Mouse (Mus musculus) cerebellum, postnatal 4 days (tissue): Measurements from ENCODE around the gene Pard3.

Source experiments
- DNase-seq, 2 experiments: peaks; one replicate each; pipeline ENCODE4 v3.0.0; 2022; ENCODE audit warnings: low spot score in 2 of 2, mixed read lengths in 1 of 2

Gene Pard3

DNA sequence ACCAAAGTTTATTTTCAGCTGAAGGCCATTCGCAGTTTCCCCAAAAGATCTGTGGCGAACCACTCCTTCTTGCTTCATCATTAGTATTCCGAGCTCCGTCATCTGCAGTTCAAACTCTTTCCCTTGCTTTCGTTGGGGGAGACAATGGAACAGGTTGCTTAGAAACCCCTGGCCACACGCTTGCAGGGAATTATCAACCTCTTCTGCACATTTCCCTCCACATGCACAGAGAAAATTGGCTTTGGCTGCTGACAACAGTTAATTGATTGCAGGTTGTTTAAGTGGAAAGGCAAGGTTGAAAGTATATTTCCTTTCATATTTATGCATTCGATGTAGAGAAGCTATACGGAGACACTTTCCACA, 166.5 kb downstream of the Pard3 start:
- DNase-seq: no peak

DNA sequence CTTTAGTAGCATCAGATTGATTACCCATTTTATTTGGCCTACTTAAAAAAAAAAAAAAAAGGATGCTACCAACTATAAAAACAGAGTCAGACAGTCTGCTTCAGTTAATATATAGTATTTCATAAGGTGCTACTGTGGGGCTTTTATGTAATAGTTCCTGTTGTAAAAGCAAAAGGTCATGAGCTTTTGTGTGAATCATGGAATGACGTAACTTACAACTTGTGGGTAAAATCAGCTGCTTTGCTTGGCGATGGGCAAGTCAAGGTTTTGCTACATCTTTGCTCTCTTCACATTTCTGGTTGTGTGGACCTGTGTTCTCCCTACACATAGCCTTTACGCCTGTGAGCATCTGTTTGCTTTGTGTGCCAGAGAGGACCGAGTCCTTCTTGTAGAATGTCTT, 179.7 kb downstream of the Pard3 start:
- DNase-seq: no peak

DNA sequence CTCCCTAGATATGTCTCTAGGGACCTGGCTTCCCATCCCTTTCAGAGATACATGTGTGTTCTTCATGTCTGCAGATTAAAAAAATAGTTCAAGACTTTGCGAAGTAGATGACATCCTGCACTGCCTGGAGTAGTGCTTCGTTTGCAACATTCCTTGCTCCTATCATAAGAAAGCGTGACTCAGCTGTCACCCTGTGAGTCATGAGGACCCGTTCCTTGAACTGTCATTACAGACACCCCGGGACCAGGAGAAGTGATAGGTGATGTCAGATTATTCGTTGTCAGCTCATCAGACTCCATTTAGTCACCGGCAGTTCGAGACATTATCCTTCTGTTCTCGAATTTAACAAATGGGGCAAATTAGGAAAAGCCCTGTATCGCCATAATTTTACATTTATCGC, 180.1 kb downstream of the Pard3 start:
- no peak for DNase-seq

DNA sequence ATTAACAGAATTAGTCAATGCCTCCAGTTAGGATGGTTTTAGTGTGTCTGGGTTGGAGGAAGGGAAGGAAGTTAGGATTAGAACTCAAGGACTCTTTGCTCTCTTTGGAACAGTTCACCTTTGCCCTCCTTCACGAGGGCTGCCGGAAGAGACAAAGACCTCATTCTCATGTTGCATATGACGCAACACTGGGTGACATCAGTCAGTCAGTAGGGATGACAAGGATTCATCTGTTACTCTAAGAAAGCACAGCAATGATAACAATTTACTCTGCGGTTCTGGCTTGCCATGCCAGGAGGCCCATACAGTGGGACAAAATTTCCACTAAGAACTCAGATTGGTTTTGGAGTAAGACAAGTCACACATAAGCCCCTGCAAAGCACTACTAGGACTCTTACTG, 187.1 kb downstream of the Pard3 start:
- no peak for DNase-seq

DNA sequence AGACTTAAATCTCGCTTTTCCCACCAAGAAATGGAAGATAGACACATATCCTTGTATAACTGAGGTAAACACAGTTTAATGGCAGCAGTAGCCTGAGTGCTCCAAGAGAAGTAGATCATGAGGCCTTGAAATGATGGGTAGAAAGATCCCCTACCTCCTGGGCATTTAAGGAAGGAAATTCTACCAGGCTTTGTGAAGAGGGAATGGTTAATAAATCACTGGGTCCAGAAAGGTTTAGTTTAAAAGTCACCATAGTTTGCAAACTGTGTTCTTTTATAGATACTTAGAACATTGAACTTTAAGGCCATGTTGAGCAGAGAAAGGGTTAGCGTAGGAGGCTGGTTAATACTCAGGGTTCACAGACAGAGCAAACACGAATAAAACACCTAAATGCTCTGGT, 187.8 kb downstream of the Pard3 start:
- no peak for DNase-seq

DNA sequence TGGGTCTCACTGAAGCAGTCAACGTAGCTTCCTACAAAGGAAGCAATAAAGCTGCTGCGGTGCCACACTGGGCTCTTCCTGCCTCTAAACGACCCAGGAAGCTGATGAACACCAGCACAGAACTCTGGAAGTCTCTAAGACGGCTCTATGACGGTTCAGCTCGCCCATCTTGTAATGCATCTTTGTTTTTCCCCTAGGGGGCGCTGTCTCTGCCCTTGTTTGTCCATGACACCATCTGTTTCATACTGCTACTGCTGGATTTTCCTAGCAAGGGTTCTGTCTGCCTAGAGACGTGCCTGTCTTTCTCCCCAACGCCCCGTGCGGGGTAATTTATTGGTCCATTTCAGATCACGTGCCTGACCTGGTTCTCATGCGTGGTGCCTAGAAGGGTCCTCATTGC, 188.3 kb downstream of the Pard3 start:
- DNase-seq: no peak

DNA sequence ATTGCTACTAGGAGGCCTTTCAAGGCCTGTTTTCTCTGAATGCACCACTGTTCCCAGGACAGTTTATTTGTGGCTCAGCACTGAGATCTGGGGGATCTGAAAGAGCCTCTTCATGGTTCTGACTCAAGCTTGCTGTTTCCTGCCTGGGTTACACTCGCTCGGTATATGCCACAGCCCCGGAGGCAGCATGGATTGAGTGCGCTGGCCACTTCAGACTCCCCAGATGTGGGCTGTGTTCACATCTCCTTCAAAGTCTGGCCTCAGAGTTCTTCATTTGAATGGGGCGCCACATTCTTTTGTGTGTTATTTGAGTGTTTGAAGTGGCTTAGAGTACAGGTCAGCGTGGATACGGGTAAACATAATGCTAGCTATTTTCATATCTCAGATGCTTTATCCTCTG, 190.9 kb downstream of the Pard3 start:
- DNase-seq: no peak

DNA sequence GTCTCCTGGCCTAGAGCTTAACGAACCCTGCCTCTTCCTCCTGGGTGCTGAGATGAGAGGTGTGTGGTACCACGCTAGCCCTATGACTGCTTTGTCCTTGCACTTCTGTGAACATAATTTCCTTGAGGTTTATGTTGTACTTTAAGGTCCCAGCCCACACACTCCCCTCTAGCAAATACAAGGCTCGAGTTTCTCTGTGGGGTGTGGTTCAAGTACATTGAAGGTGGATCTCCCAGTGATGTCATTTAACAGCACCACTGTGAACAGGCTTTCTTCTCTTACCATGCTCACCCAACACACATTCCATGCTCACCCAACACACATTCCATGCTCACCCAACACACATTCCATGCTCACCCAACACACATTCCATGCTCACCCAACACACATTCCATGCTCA, 193.4 kb downstream of the Pard3 start:
- DNase-seq: no peak

DNA sequence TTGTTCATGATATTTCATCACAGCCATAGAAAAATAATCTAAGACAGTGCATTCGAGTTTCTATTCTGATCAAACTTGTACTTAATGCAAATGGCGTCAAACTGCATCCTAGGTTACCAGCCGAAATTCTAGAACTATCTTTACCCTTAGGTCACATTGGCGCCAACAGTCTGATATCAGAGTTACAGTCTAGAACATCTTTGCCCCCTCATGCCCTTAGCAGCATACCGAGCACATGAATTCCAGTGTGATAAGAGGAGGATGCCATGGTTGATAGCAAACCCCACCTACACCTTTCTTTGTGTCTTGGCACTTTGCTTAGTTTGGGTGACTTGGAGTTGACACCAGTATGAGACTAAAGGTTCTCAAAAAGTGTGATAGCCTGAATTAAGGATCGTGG, 197.4 kb downstream of the Pard3 start:
- DNase-seq: no peak

DNA sequence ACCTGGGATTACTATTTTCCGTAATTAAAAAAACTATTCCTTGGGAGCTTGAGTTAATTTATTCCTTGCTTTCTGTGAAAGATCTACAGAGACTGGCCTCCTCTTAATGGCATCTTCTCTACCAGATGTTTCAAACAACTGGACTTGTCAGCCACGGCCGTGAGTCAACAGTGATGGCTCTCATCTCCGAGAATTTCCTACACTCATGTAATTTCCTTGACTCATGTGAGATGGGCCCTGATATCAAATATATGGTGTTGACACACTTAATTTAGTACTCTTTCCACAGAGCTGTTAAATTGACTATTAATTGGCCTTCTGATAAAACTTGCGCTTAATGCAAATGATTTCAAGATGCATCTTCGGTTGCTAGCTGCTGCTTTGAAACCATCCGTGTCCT, 198.3 kb downstream of the Pard3 start:
- no peak for DNase-seq

DNA sequence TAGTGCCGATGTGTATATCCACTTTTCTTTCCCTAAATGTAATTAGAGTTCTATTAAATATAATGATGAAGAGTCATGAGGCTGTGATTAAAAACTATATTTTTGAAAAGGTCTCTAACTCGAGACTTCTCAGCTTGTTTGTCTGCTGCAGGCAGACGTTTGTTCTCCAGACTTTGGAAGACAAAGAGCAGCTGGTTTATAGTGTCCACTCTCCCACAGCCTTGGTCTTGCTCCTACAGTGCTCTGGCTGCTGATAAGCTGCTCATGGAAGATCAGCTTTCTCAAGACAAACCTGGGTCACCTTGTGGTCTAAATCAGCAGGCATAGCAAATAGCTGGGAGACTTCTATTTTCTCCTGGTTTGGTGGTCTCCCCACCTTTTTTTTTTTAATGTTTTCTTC, 198.7 kb downstream of the Pard3 start:
- no peak for DNase-seq

DNA sequence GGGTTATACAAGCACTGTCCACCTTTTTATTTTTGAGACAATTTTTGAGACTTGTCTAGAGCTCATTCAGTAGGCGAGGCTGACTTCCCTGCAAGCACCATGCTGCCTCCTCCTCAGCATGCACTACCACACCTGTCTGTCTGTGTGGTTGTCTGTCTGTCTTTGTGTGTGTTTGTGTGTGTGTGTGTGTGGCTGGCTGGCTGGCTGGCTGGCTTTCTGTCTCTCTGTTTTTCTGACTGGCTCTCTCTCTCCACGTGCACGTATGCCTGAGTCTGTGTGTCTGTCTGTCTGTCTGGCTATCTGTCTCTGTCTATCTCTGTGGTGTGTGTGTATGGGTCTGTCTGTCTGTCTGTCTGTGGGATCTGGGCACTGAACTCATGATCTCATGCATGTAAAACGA, 199.2 kb downstream of the Pard3 start:
- DNase-seq: no peak

DNA sequence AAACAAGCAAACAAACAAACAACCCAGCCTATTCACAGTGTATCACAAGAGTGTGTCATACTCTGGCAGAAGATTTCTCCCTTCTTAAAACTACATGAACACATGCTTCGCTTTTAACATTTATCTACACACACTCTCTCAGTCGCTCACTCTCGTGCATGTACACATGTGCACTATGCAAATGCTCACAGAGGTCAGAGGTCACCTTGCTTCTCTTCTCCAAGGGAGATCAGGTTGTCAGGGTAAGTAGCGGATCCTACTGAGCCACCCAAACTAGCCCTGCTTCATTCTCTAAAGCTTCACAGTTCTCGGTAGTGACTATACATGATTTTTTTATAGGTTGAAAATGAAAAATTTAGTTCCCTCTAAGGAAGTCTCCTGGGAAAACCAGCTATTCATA, 199.8 kb downstream of the Pard3 start:
- DNase-seq: no peak

DNA sequence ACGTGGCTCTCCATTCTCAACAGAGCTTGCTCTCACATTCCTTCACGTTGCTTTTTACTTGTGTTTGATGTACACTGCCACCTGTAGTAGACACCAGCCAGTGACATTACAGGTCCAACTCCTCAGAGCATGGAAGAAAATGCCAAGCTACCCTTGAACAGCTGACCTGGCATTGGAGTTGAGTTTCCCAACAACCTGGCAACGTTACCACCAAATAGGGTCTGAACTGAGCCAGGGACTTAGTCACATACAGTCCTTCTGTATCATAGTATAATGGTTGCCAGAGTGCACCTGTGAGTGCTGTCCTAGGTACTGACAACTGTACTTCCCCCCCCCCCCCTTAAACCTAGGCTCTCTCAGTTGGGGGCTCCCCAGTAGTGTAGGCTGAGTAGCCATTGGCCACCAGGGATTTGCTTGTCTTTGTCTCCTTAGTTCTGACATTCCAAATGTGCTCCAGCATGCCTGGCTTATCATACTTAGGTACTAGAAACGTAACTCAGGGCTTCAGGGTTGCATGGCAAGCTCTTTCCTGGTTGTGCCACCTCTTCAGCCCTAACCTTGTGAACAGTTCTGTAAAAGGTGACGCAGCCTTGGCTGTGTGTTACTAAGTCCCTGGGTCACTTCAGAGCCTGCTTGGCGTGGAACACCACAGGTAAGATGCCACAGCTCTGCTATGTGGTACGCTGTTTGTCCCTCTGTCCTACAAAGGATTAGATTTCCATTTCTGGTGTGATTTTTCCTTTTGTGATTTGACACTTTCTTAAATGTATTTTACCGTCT, 201.2 kb downstream of the Pard3 start:
- no peak for DNase-seq

DNA sequence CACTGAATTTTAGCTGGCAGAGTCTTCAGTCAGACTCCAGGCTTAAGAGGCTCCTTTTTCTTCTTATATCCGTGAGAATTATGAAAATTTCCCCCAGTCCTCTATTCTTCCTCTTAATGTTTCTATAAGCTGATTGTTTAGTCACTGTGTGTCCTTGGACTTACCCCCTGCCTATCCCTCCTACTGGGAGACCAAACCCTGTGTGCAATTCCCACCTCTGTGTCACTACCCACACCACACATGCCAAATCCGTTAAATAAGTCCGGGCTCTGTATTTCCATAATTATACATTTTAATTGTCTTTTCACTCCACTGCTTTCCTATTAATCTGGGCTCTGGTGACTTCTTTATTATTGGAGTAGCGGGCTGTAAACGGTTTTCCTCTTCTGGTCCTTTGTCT, 203.1 kb downstream of the Pard3 start:
- DNase-seq: no peak

DNA sequence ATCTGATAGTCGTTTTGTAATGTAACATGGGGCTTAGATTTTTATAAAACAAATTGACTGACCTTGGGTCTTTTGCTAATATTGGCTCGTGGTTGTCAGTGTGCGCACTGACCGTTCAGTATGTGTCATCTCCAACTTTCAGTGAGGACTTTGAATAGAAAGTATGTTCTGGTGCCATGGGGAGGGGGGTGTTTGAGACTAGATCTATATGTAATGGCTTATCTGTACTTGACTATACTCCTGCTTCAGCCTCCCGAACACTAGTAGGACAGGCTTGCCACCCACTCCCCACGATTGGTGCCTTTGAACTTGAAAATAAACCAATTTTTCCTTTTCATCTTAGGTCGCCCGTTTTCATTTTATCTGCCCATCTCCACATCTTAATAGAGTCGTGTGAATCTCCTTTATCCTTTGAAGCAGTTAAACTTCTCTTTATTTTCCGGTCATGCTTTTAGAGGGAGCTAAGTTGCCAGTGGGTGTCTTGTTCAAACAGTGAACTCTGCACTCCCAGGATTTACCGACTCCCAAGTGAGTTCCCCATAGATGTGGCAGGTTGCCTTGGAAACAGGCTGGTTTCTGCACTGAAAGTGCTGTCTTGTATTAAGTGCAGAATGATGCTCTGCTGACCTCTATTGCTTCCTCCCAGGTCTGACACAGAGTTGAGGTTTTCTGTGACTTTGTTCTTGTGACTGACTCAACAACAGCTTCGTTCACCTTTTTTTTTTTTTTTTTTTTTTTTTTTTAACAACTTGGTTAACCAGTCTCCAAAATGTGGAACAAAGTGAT, 204.7 kb downstream of the Pard3 start:
- peak in 1 of 2 experiments; percentile 20 for DNase-seq

DNA sequence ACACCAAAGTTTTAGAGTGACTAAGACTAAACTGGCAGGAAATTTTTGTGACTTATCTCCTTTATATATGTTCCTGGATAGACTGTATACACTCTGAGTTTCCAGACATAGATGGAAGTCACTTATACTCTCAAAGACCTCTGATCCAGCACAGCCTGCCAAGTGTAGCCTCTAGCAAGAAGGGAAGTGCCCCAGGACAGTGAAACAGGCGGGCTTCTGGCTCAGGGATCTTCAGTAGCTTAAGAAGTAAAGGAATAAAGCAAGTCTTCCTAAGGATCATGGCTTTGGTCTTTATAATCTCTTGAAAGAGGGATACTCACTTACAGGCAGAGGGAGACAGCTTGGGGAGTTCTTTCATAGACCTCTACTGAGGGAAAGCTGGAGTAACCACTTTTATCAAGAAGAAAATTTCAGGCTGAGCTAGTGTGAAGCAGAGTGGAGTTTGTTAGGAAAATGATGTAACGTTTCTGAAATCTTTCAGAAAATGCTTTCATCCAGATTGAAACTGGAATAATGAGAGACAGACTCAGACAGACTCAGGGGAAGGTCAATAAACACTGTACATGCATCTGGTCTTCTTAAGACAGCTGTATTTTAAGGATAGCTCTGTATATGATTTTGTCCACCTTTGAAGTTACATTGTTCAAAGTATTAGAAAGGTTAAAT, 205.5 kb downstream of the Pard3 start:
- no peak for DNase-seq

DNA sequence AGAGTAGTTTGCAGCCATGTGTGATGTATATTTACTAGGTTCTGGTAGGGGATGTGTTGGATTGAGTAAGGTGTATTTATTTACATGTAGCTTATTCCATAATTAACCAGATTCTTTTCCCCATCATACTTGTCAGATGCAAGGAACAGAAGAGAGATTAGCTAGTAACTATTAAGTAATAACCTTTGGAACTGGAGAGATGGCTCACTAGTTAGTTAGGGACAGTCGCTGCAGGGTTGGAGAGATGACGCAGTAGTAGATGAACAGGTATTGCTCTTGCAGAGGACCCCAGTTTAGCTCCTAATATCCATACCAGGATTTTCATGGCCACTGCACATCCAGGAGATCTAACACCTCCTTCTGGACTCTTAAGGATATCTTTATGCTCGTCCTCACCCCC, 207.5 kb downstream of the Pard3 start:
- DNase-seq: no peak

DNA sequence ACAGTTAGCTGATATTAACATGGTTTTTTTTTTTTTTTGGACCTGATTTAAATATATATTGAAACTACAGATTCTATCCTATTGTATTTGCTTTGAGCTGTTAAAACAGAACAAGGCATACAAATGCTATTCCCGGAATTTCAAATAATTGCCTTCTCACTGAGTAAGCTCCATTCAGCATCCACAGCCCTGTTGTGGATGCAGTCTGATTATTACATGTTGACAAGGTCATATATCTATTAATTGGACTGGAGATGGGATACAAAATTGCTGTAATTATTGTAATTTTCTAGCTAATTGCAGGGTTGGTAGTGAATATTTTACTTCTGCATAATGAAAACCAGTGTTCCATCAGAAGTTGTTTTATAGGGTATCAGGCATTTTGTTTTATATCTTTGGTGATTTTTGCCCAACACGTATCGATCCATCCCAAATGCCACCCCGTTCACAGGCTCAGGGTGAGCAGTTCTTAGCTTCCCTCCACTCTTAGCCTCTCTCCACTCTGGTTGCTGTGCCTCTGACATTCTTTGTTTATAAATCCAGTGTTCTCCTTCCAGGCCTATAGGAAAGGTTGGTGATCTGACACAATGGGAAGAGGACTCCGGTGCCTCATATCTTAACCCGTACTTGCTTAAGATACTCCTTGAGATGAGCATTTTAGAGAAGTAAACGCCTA, 216.7 kb downstream of the Pard3 start:
- no peak for DNase-seq

DNA sequence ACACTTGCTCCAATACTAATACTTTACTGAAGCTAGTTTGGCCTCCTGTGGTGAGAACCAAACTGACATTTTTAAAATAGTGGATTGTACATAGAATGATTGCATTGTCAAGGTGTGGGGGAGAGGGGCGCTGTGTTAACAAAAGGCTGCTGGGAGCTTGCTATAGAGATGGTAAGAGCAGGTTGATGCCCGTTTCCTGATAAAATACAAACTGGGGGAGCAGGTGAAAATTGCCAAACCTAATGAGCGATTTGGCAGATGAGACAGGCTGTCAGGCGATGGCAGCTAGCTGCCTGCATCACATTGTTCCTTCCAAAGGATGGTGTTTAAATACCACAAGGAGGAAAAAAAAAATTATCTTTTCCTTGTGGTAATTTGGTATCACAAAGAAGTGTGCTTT, 217.3 kb downstream of the Pard3 start:
- no peak for DNase-seq

DNA sequence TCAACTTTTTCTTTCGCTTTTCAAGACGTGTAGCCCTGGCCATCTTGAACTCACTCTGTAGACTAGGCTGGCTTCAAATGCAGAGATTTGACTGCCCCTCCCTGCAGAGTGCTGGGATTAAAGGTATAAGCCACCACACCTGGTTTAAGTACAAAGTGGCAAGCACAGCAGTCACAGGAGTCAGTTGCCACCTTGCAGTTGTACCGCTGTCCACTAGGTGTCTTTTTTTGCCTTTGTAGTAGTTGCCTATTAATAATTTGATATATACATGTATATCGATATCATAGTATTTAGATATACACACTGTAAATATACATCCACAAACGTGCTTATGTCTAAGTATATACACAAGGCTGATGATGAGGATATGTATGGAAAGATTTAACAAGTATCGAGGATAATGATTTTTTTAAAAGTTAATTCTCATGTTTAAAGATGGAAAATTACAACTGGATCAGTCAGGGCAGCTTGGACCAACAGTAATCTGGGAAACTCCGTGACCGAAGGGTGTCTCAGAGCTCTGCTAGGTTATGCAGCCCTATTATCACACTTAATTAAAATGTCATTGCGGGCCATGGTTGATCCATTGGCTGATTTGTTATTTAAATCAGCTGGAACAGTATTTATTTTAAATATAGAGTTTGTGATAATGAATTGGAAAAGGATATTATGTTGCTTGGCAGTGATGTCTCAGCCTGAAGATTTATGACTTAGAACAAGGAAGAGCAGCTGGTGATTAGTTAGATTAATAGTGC, 220.9 kb downstream of the Pard3 start:
- no peak for DNase-seq

DNA sequence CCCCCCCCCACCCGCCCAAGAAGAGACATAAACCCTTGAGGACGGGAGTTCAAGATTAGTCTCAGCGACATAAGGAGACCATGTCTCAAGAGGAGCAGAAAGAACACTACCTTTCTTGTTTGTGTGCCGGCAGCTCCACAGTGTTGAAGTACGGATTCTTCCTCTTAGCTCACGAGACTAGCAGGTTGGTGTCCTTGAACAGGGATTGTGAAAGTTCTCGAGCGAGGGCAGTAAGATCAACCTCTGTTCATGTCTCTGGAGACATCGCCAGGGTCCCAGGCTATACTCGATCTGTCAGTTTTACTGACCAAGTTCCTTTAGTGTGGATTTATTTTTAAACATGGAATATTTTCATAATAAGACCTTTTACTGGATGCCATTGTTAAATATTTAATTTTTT, 224.1 kb downstream of the Pard3 start:
- no peak for DNase-seq
